Mouse (Mus musculus): ENCODE data around the gene Cda.

Cda gene

DNA sequence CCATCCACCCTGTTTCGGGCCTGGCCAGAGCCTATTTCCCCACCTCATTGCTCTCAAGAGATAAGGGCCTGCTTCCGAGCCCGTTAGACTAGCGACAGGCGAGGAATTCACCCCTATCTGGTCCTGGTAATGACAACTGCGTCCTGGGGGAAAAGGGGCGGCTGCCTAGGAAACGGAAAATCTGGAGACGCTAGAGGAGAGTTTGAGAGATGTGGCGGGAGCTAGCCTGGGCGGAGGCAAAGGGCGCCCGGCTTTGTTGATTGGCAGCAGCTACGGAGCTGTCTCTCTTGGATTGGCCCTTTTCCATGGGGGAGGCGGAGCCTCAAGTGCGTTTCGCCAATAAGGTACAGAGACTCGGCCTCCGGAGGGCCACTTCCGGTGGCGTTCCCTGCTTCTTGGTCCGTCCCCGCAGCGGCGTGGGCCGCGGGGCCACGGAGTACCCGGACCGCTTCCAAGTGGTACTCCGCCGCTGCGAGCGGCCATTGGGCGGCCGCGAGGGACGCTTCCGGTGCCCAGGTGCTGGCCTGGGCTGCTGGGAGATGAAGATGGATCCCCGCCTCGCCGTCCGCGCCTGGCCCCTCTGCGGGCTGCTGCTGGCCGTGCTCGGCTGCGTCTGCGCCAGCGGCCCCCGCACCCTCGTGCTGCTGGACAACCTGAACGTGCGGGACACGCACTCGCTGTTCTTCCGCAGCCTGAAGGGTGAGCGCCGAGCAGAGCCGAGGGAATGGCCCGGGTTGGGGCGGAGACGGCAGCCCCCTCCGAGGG is 63.3 kb downstream of the Cda start, which contains the start of gene Ddost:
Gene Ddost, plus strand, starts transcription at position 391 of the 765 bp plus-strand sequence.
- Histone ChIP-seq H3K4me1 (replicated peaks; ENCODE audit: low read depth, low read length) (peaks cover 35% of the 10 kb centered on the region), H3K9me3 (ENCODE audit: low read length) (no peaks in the 10 kb centered on the region), H3K27me3 (ENCODE audit: insufficient read depth, low read length) (no peaks in the 10 kb centered on the region), H3K4me3 (replicated peaks; ENCODE audit: low read length) (peak within 1 kb of the TSS; percentile 100), H3K36me3 (ENCODE audit: insufficient read depth, low read length) (peaks cover 32% of the 10 kb centered on the region)
- no peak for TF ChIP-seq POU5F1 (IDR thresholded peaks at IDR 0.05; ENCODE audit: borderline replicate concordance, low read length)
- TF ChIP-seq NANOG (IDR thresholded peaks at IDR 0.05; ENCODE audit: borderline replicate concordance, low read length): 0 out of 2 replicates have a peak, but pooled peaks have one; percentile 12
- no peak for TF ChIP-seq CTCF (conservative IDR thresholded peaks at IDR 0.05; ENCODE audit: low read length)

DNA sequence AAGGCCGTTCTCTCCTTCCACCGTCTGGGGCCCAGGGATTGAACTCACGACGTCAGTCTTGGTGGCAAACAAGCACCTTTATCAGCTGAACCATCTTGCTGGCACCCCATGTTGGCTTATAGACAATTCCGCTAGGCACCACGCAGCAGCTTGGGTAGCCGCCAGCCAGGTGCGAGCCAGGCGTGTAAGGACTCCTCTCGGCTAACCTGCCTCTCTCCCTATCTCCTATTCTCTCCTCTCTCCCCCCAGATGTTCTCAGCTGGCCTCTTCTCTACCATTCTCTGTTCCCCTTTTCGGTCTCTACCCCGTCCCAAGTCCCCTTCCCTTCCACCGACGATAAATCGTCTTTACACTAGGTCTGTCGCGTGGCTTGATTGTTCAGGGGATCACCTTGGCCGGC is 64.0 kb downstream of the Cda start:
- peaks cover 35% of the 10 kb centered on the region for H3K4me1 ChIP-seq (replicated peaks; ENCODE audit: low read depth, low read length)
- TF ChIP-seq NANOG (IDR thresholded peaks at IDR 0.05; ENCODE audit: borderline replicate concordance, low read length) (no peak), POU5F1 (IDR thresholded peaks at IDR 0.05; ENCODE audit: borderline replicate concordance, low read length) (no peak), CTCF (conservative IDR thresholded peaks at IDR 0.05; ENCODE audit: low read length) (no peak)
- H3K4me3 ChIP-seq (replicated peaks; ENCODE audit: low read length): peak overlapping the region; percentile 100
- H3K27me3 ChIP-seq (ENCODE audit: insufficient read depth, low read length): 0 out of 2 replicates have a peak, but pooled peaks cover 4% of the 10 kb centered on the region
- no peaks in the 10 kb centered on the region for H3K9me3 ChIP-seq (ENCODE audit: low read length)
- peaks cover 24% of the 10 kb centered on the region for H3K36me3 ChIP-seq (ENCODE audit: insufficient read depth, low read length)

DNA sequence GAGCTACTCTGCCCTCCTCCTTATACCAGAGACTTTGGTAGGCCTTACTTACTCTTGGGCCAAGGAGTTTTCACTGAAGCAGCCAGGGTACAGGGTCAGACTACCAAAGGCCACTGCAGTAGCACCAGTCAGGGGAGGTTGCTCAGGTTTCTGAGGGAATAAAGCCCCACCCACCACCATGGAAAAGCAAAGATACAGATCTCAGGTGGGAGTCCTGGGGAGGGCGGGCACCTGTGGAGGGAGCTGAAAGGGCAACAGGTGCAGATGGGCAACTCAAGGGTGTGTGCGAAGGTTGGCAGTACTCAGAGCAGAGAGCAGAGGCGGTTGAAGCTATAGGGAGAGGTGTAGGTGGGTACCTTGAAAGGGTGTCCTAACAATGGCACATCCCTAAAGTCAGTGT is 64.8 kb downstream of the Cda start:
- H3K4me3 ChIP-seq (replicated peaks; ENCODE audit: low read length): no peak overlapping the region; the same call in 1 of the 2 replicates
- peaks cover 10% of the 10 kb centered on the region; the same call in 1 of the 2 replicates for H3K27me3 ChIP-seq (ENCODE audit: insufficient read depth, low read length)
- peaks cover 17% of the 10 kb centered on the region for H3K36me3 ChIP-seq (ENCODE audit: insufficient read depth, low read length)
- H3K9me3 ChIP-seq (ENCODE audit: low read length): no peaks in the 10 kb centered on the region
- H3K4me1 ChIP-seq (replicated peaks; ENCODE audit: low read depth, low read length): peaks cover 35% of the 10 kb centered on the region
- TF ChIP-seq POU5F1 (IDR thresholded peaks at IDR 0.05; ENCODE audit: borderline replicate concordance, low read length) (no peak), NANOG (IDR thresholded peaks at IDR 0.05; ENCODE audit: borderline replicate concordance, low read length) (no peak), CTCF (conservative IDR thresholded peaks at IDR 0.05; ENCODE audit: low read length) (no peak)

DNA sequence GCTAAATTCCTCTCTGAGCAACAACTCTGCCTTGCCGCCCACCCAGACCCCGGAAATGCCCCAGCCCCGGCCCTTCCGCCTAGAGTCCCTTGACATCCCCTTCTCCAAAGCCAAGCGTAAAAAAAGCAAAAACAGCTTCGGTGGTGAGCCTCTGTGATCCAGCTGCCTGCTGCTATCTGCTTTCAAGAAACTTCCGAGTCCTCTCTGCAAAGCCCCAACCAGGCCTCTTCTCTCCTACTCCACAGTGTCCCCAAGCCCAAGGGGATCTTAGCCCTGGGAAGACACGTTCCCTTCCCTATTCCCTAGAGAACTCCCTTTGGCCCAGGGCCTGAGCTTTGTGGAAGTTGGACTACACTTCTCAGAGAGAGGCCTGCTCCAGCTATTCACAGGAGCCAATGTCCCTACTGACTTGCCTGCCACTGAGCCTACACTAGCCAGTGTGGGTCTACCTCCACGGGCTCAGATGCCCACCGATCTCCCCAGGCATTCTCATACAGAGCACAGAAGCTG is 66.5 kb downstream of the Cda start:
- H3K4me3 ChIP-seq (replicated peaks; ENCODE audit: low read length): no peak overlapping the region
- H3K4me1 ChIP-seq (replicated peaks; ENCODE audit: low read depth, low read length): peaks cover 28% of the 10 kb centered on the region
- H3K9me3 ChIP-seq (ENCODE audit: low read length): no peaks in the 10 kb centered on the region
- H3K36me3 ChIP-seq (ENCODE audit: insufficient read depth, low read length): no peaks in the 10 kb centered on the region
- TF ChIP-seq NANOG (IDR thresholded peaks at IDR 0.05; ENCODE audit: borderline replicate concordance, low read length): no peak
- TF ChIP-seq CTCF (conservative IDR thresholded peaks at IDR 0.05; ENCODE audit: low read length): no peak
- no peak for TF ChIP-seq POU5F1 (IDR thresholded peaks at IDR 0.05; ENCODE audit: borderline replicate concordance, low read length)
- peaks cover 13% of the 10 kb centered on the region; the same call in 1 of the 2 replicates for H3K27me3 ChIP-seq (ENCODE audit: insufficient read depth, low read length)

DNA sequence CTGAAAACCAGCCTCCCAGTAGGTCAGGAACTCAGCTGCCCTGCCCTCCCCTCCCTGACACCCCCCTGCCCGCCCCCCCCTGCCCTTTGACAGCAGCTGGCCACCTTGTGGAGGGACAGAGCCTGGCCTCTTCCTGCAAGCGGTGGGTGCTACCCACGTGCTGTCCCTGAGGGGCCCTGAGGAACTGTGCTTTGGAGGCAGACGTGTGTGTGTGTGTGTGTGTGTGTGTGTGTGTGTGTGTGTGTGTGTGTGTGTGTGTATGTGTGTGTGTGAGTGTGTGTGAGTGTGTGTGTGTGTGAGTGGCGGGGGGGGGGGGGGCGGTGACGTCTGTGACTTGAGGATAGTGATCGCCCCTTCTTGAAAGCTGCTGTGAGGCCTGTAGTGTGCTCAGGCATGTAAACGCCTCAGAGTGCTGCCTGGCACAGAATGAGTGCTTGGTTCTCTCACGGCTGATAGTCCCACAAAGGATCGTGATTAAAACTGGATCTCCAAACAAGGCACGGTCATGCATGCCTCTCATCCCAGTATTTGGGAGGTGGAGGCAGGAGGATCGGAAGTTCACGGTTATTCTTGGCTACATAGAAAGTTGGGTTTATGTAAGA is 73.7 kb downstream of the Cda start:
- TF ChIP-seq POU5F1 (IDR thresholded peaks at IDR 0.05; ENCODE audit: borderline replicate concordance, low read length): no peak
- no peak for TF ChIP-seq CTCF (conservative IDR thresholded peaks at IDR 0.05; ENCODE audit: low read length)
- no peak for TF ChIP-seq NANOG (IDR thresholded peaks at IDR 0.05; ENCODE audit: borderline replicate concordance, low read length)
- Histone ChIP-seq H3K4me1 (replicated peaks; ENCODE audit: low read depth, low read length) (peaks cover 16% of the 10 kb centered on the region), H3K36me3 (ENCODE audit: insufficient read depth, low read length) (no peaks in the 10 kb centered on the region), H3K4me3 (replicated peaks; ENCODE audit: low read length) (no peak overlapping the region), H3K27me3 (ENCODE audit: insufficient read depth, low read length) (peaks cover 10% of the 10 kb centered on the region; the same call in 1 of the 2 replicates), H3K9me3 (ENCODE audit: low read length) (peaks cover 9% of the 10 kb centered on the region)

DNA sequence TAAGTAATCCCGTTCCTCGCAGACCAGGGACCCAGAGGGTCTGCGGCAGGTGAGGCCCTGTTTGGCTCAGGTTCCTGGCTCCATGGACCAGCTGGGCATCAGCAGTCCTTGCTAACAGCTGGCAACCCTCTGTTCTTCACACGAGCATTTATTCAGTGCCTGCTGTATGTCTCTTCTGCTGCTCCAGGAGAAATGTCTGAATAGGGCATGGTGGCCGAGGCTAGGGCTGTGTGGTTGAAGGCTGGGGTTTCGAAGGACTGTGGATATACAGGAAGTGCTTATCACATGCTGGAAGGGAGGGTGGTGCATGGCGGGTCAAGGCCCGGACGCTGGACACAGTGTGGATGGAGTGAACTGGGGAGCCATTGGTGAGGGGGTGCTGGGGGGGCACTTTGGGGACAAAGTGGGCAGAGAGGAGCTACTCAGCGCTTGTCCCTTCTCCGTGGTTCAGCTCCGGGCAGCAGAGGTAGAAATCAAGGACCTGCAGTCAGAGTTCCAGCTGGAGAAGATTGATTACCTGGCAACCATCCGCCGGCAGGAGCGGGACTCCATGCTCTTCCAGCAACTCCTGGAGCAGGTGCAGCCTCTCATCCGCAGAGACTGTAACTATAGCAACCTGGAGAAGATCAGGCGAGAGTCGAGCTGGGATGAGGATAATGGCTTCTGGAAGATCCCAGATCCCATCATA is 74.4 kb downstream of the Cda start:
- H3K27me3 ChIP-seq (ENCODE audit: insufficient read depth, low read length): peaks cover 9% of the 10 kb centered on the region; the same call in 1 of the 2 replicates
- H3K4me1 ChIP-seq (replicated peaks; ENCODE audit: low read depth, low read length): peaks cover 20% of the 10 kb centered on the region
- no peaks in the 10 kb centered on the region for H3K36me3 ChIP-seq (ENCODE audit: insufficient read depth, low read length)
- no peak overlapping the region for H3K4me3 ChIP-seq (replicated peaks; ENCODE audit: low read length)
- TF ChIP-seq POU5F1 (IDR thresholded peaks at IDR 0.05; ENCODE audit: borderline replicate concordance, low read length) (no peak), CTCF (conservative IDR thresholded peaks at IDR 0.05; ENCODE audit: low read length) (no peak), NANOG (IDR thresholded peaks at IDR 0.05; ENCODE audit: borderline replicate concordance, low read length) (no peak)
- peaks cover 9% of the 10 kb centered on the region for H3K9me3 ChIP-seq (ENCODE audit: low read length)

DNA sequence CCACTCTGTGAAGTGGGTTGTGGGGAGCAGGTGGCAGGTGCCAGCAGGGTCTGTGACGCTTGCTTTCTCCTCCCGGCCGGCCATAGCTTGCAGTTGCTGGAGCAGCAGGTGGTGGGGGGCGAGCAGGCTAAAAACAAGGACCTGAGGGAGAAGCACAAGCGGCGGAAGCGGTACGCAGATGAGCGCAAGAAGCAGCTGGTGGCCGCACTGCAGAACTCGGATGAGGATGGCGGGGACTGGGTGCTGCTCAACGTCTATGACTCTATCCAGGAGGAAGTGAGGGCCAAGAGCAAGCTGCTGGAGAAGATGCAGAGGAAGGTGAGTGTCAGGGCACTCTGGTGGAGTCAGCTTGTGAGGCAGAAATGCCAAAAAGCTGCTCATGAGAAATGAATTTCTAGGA is 75.8 kb downstream of the Cda start:
- Histone ChIP-seq H3K27me3 (ENCODE audit: insufficient read depth, low read length) (peaks cover 15% of the 10 kb centered on the region), H3K4me1 (replicated peaks; ENCODE audit: low read depth, low read length) (peaks cover 23% of the 10 kb centered on the region), H3K36me3 (ENCODE audit: insufficient read depth, low read length) (no peaks in the 10 kb centered on the region), H3K9me3 (ENCODE audit: low read length) (peaks cover 9% of the 10 kb centered on the region), H3K4me3 (replicated peaks; ENCODE audit: low read length) (no peak overlapping the region)
- TF ChIP-seq POU5F1 (IDR thresholded peaks at IDR 0.05; ENCODE audit: borderline replicate concordance, low read length) (no peak), CTCF (conservative IDR thresholded peaks at IDR 0.05; ENCODE audit: low read length) (no peak), NANOG (IDR thresholded peaks at IDR 0.05; ENCODE audit: borderline replicate concordance, low read length) (no peak)

DNA sequence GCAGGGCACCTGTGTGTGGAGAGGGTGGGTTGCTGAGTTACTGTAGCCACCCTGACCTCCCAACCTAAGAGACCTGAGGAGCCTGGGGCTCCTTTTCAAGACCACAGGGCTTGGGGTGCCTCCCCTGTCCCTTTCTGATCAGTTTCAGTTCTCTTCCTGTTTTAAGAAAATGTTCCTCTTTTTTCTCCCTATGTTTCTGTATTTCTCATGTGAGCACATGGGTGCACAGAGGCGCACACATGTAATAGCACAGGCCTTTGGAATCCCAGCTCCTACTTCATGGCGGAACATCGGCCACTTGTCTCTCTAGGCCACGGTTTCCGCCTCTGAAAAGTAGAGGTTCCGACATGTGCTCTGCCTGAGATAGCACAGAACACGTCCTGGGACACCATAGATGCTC is 79.1 kb downstream of the Cda start:
- Histone ChIP-seq H3K4me3 (replicated peaks; ENCODE audit: low read length) (0 out of 2 replicates have a peak overlapping the region, but pooled peaks have one; percentile 17), H3K9me3 (ENCODE audit: low read length) (peaks cover 15% of the 10 kb centered on the region), H3K27me3 (ENCODE audit: insufficient read depth, low read length) (peaks cover 15% of the 10 kb centered on the region), H3K4me1 (replicated peaks; ENCODE audit: low read depth, low read length) (peaks cover 23% of the 10 kb centered on the region), H3K36me3 (ENCODE audit: insufficient read depth, low read length) (no peaks in the 10 kb centered on the region)
- no peak for TF ChIP-seq CTCF (conservative IDR thresholded peaks at IDR 0.05; ENCODE audit: low read length)
- TF ChIP-seq NANOG (IDR thresholded peaks at IDR 0.05; ENCODE audit: borderline replicate concordance, low read length): no peak
- TF ChIP-seq POU5F1 (IDR thresholded peaks at IDR 0.05; ENCODE audit: borderline replicate concordance, low read length): no peak
